Mouse (Mus musculus) C2C12 (cell line): ENCODE results near the gene Ift74. TPM values are rescaled to one million over a fixed set of nuclear protein-coding genes. Genes with fewer than 3 reads are reported as not detected.

Experiments
- H3K27me3 ChIP-seq: one replicate; pipeline ENCODE4 v1.6.1; 2011; ENCODE audit not compliant: control insufficient read depth, insufficient read depth, insufficient read length
- H3K36me3 ChIP-seq: one replicate; pipeline ENCODE4 v1.6.1; 2011; ENCODE audit not compliant: control insufficient read depth, insufficient read depth
- H3K4me3 ChIP-seq: one replicate; pipeline ENCODE4 v1.5.1; 2011; ENCODE audit warnings: mild to moderate bottlenecking, control low read depth; ENCODE audit not compliant: poor library complexity, insufficient read depth, severe bottlenecking
- H3K79me2 ChIP-seq: one replicate; pipeline ENCODE4 v1.6.1; 2011; ENCODE audit not compliant: control insufficient read depth, insufficient read depth
- H3K79me3 ChIP-seq: one replicate; pipeline ENCODE4 v1.6.1; 2011; ENCODE audit warnings: low read depth, control low read depth
- H3ac ChIP-seq: one replicate; pipeline ENCODE3; 2011; ENCODE audit warnings: low read depth; ENCODE audit not compliant: control insufficient read depth, insufficient read length
- CEBPB ChIP-seq: IDR thresholded peaks from one replicate; pipeline ENCODE4 v1.6.1; 2011; ENCODE audit warnings: low read depth, mild to moderate bottlenecking, control low read depth, moderate library complexity
- CTCF ChIP-seq: IDR thresholded peaks from one replicate; pipeline ENCODE4 v1.5.1; 2011; ENCODE audit not compliant: control insufficient read depth, insufficient read depth, insufficient read length
- FOSL1 ChIP-seq: IDR thresholded peaks from one replicate; pipeline ENCODE4 v1.8.0; 2011; ENCODE audit warnings: mild to moderate bottlenecking, low read length; ENCODE audit not compliant: poor library complexity, insufficient read depth, severe bottlenecking
- MAX ChIP-seq: IDR thresholded peaks from one replicate; pipeline ENCODE4 v1.6.1; 2011; ENCODE audit warnings: mild to moderate bottlenecking, control low read depth
- MYOD1 ChIP-seq: IDR thresholded peaks from one replicate; pipeline ENCODE4 v1.6.1; 2011; ENCODE audit warnings: low read depth; ENCODE audit not compliant: control insufficient read depth, insufficient read length
- MYOG ChIP-seq: IDR thresholded peaks from one replicate; pipeline ENCODE4 v1.6.1; 2011; ENCODE audit not compliant: control insufficient read depth, insufficient read length; ENCODE audit errors: extremely low read depth
- USF1 ChIP-seq: IDR thresholded peaks from one replicate; pipeline ENCODE4 v1.6.1; 2011; ENCODE audit warnings: low read depth, mild to moderate bottlenecking, control low read depth, moderate library complexity
- polyA plus RNA-seq: library from polyadenylated mRNA; unstranded; fragments of >200 nt; fragmentation: generic; extraction: Trizol; gene quantifications from one replicate; pipeline ENCODE4 v1.2.1, GENCODE M21; 2012; ENCODE audit warnings: missing spikeins

Ift74 gene
- polyA plus RNA-seq, 1 experiment: 9.1 TPM

GRCm38 (mm10) chr4:94711002-94711401 is 96.7 kb downstream of the Ift74 start:
- H3ac ChIP-seq: no peak overlapping the region
- no peaks in the 10 kb centered on the region for H3K79me3 ChIP-seq
- no peaks in the 10 kb centered on the region for H3K36me3 ChIP-seq
- H3K79me2 ChIP-seq: no peaks in the 10 kb centered on the region
- no peaks in the 10 kb centered on the region for H3K27me3 ChIP-seq
- no peak for TF ChIP-seq FOSL1
- no peak for TF ChIP-seq CEBPB
- TF ChIP-seq MYOG: no peak
- no peak for TF ChIP-seq MAX
- no peak for TF ChIP-seq CTCF
- no peak for TF ChIP-seq USF1
- no peak for TF ChIP-seq MYOD1
- H3K4me3 ChIP-seq: no peak overlapping the region

- no peak for TF ChIP-seq MYOG
- H3K27me3 ChIP-seq: no peaks in the 10 kb centered on the region
- no peak overlapping the region for H3K4me3 ChIP-seq
- H3K79me3 ChIP-seq: no peaks in the 10 kb centered on the region
- no peak overlapping the region for H3ac ChIP-seq
- no peaks in the 10 kb centered on the region for H3K79me2 ChIP-seq
- H3K36me3 ChIP-seq: no peaks in the 10 kb centered on the region
Measured at GRCm38 (mm10) chr4:94711426-94711825, 97.1 kb downstream of the Ift74 start.

GRCm38 (mm10) chr4:94713741-94714140 is 99.5 kb downstream of the Ift74 start:
- Histone ChIP-seq H3K4me3 (no peak overlapping the region), H3K36me3 (no peaks in the 10 kb centered on the region), H3K79me3 (no peaks in the 10 kb centered on the region), H3K27me3 (no peaks in the 10 kb centered on the region), H3ac (no peak overlapping the region), H3K79me2 (no peaks in the 10 kb centered on the region)
- TF ChIP-seq MYOG: no peak

- H3K4me3 ChIP-seq: no peak overlapping the region
- H3K79me3 ChIP-seq: no peaks in the 10 kb centered on the region
Measured at GRCm38 (mm10) chr4:94715166-94715565, 100.9 kb downstream of the Ift74 start.

GRCm38 (mm10) chr4:94725799-94726198 is 111.5 kb downstream of the Ift74 start:
- TF ChIP-seq MAX (no peak), USF1 (no peak), FOSL1 (no peak), MYOG (no peak), CTCF (no peak), CEBPB (no peak), MYOD1 (no peak)
- Histone ChIP-seq H3K79me2 (no peaks in the 10 kb centered on the region), H3K79me3 (no peaks in the 10 kb centered on the region), H3ac (no peak overlapping the region), H3K4me3 (no peak overlapping the region), H3K27me3 (no peaks in the 10 kb centered on the region), H3K36me3 (no peaks in the 10 kb centered on the region)

More at GRCm38 (mm10) chr4:94715166-94715565, 100.9 kb downstream of the Ift74 start:
- no peak for TF ChIP-seq USF1
- no peak for TF ChIP-seq CTCF
- TF ChIP-seq FOSL1: no peak
- TF ChIP-seq CEBPB: no peak
- TF ChIP-seq MAX: no peak
- no peak for TF ChIP-seq MYOD1
- no peak for TF ChIP-seq MYOG
- no peak overlapping the region for H3ac ChIP-seq
- no peaks in the 10 kb centered on the region for H3K79me2 ChIP-seq
- H3K27me3 ChIP-seq: no peaks in the 10 kb centered on the region
- no peaks in the 10 kb centered on the region for H3K36me3 ChIP-seq

GRCm38 (mm10) chr4:94732721-94733120 is 118.4 kb downstream of the Ift74 start:
- no peak for TF ChIP-seq MYOG
- TF ChIP-seq CTCF: no peak
- no peak for TF ChIP-seq CEBPB
- TF ChIP-seq MAX: no peak
- no peak for TF ChIP-seq MYOD1
- no peak for TF ChIP-seq FOSL1
- TF ChIP-seq USF1: no peak
- H3K36me3 ChIP-seq: no peaks in the 10 kb centered on the region
- H3K79me3 ChIP-seq: no peaks in the 10 kb centered on the region
- H3K79me2 ChIP-seq: no peaks in the 10 kb centered on the region
- H3K27me3 ChIP-seq: no peaks in the 10 kb centered on the region
- H3ac ChIP-seq: no peak overlapping the region
- H3K4me3 ChIP-seq: no peak overlapping the region
